Mouse (Mus musculus) brown adipose tissue, adult 24 weeks (tissue): ENCODE data around the gene C5ar1. TPM values are rescaled to one million over a fixed set of nuclear protein-coding genes. Genes with fewer than 3 reads are reported as not detected.

Source experiments
- polyA plus RNA-seq: library from polyadenylated mRNA; stranded (reverse); fragments of >200 nt; gene quantifications from 2 replicates; pipeline ENCODE4 v1.2.4, GENCODE M21; 2012; ENCODE audit not compliant: missing spikeins, insufficient read depth, insufficient read length

The C5ar1 gene
- polyA plus RNA-seq, 1 experiment: 5.2 TPM

Other genes starting within 250 kb of the C5ar1 start
- 6.1 and 7.4 TPM in 2 replicates for gene Bicra, start 211.6 kb downstream of the C5ar1 start, polyA plus RNA-seq
- gene Zfp541, start 197.7 kb downstream of the C5ar1 start, polyA plus RNA-seq: not detected in 2 replicates
- 132 and 141 TPM in 2 replicates for gene Napa, start 161.1 kb downstream of the C5ar1 start, polyA plus RNA-seq
- gene Kptn, start 139.6 kb downstream of the C5ar1 start, polyA plus RNA-seq: 13.2 and 18.1 TPM in 2 replicates
- gene Slc8a2, start 129.7 kb downstream of the C5ar1 start, polyA plus RNA-seq: not detected in 2 replicates
- 1.6 and 3.1 TPM in 2 replicates for gene Meis3, start 84.5 kb downstream of the C5ar1 start, polyA plus RNA-seq
- gene Dhx34, start 37.5 kb downstream of the C5ar1 start, polyA plus RNA-seq: 7.3 and 8.3 TPM in 2 replicates
- 0.40 and 0.46 TPM in 2 replicates for gene C5ar2, start 15.4 kb downstream of the C5ar1 start, polyA plus RNA-seq
- gene Inafm1, start 14.1 kb upstream of the C5ar1 start, polyA plus RNA-seq: 16.0 and 17.2 TPM in 2 replicates
- gene Ccdc9, start 27.3 kb upstream of the C5ar1 start, polyA plus RNA-seq: 26.4 and 28.6 TPM in 2 replicates
- gene Bbc3, start 48.9 kb upstream of the C5ar1 start, polyA plus RNA-seq: 5.0 and 10.8 TPM in 2 replicates
- gene Sae1, start 128.3 kb upstream of the C5ar1 start, polyA plus RNA-seq: 22.5 and 31.0 TPM in 2 replicates
- 11.0 and 12.2 TPM in 2 replicates for gene Zc3h4, start 141.4 kb upstream of the C5ar1 start, polyA plus RNA-seq
- 58.0 and 62.4 TPM in 2 replicates for gene Tmem160, start 193.2 kb upstream of the C5ar1 start, polyA plus RNA-seq
- not detected in 2 replicates for gene Npas1, start 218.2 kb upstream of the C5ar1 start, polyA plus RNA-seq